Mouse (Mus musculus): ENCODE data around the gene Akain1. TPM values are rescaled to one million over a fixed set of nuclear protein-coding genes. Genes with fewer than 3 reads are reported as not detected.

The Akain1 gene
- total RNA-seq (2014; fragmentation: Nextera tagmentation) = not detected in 2 replicates
- not detected in 2 replicates for total RNA-seq (2017)

DNA sequence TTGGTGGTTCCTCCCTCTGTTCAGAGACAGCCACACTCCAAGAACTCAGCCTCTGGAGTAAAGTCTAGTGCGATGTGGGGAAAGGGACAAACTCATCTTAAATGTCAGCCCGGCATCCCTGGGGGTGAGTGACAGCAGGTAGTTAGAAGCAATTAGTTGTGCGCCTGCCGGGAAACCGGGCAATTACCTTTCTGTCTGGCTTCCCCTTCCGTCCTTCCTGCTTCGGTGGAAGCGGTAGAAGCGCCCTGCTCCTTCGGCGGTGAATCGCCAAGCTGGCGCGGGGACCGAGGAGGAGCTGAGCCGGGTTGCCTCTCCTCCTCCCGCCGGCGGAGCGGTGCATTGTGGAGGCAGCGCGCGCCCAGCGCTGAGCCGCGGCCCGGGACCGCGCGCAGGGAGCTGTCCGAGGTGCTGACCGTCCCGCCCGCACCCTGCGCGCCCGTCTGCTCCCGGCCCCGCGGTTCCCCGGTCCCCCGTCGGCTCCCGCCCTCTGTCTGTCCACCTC, at the start of gene Akain1:
TSS of gene Akain1 (plus strand) at position 337 of the 502 bp plus-strand sequence.
- ATAC-seq (replicated peaks; ENCODE audit: low FRiP score, low TSS enrichment, poor library complexity, severe bottlenecking) = peak; percentile 93

DNA sequence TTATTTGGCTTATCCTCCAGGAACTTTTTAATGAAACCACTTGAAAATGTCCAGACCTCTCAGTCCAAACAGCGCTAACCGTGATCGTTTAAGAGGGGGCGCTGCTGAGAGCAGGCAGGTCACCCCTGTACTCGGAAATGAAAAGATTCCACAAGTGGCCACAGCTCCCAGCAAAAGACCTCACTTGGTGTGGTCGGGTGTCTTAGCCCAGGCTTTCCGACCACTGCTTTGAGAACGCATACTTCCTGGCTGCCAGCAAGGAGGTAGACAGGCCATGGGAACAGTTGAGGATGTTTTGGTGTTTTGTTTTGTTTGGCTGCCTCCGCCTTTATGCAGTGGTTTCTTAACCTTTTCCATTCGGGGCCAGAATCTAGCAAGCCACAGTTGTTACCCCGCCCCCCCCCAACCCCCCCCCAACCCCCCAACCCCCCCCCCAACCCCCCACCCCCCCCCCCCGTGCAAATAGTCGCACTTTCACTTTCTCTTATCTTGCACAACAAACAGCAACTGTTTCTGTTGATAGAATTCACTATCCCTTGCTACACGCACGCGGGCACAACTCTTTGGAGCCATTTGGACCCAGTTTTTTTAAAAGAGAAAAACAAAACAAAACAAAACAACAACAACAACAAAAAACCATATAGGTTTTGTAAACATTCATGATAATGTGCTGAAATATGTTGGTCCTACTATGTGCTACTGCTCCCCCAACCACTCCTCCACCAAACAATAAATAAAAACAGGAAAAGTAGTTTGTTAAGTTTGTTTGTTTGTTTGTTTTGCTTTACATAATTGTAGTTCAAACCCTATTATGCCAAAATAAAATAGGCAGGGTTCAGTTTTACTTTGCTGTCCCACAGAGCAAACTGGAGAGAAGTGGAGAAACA, 42.7 kb upstream of the Akain1 start:
- ATAC-seq (replicated peaks; ENCODE audit: low FRiP score, low TSS enrichment, poor library complexity, severe bottlenecking) = peak; percentile 85

DNA sequence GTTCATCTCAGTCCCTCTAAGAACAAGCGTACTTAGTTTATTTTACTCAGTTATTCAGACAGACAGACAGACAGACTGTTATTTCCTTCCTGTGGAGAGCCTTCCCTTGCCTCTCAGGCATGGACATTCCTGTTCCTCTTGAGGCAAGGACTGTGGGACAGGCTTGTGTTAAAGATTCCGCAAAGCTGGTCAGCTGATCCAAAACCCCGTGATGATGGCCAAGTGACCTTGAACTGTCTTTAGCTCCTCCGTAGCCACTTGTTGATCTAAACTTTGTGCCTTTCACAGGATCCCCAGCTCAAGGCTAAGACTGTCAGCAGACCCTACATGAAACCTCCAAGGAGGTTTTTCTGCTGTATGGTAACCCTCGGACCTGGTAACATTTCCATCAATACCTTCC, 42.0 kb upstream of the Akain1 start:
- ATAC-seq (replicated peaks; ENCODE audit: low FRiP score, low TSS enrichment, poor library complexity, severe bottlenecking) = no peak

DNA sequence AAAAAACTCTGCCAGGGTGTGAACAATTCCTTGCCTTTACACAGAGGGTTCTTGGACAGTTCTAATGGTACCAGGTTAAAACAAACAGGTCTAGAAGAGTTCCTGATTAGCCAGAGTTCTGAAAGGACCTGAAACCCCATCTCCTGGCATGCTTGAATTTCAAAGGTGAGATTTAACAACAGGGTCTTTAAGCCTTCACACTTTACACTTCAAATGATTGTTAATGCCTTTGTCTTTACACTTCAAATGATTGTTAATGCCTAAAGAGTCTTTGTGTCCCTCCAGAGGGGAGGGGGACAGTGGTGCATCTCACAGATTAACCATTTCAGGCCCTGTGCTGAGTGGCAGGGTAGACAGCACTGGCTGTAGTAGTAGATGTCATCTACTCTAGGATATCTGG, 41.0 kb upstream of the Akain1 start:
- ATAC-seq (replicated peaks; ENCODE audit: low FRiP score, low TSS enrichment, poor library complexity, severe bottlenecking) = no peak

DNA sequence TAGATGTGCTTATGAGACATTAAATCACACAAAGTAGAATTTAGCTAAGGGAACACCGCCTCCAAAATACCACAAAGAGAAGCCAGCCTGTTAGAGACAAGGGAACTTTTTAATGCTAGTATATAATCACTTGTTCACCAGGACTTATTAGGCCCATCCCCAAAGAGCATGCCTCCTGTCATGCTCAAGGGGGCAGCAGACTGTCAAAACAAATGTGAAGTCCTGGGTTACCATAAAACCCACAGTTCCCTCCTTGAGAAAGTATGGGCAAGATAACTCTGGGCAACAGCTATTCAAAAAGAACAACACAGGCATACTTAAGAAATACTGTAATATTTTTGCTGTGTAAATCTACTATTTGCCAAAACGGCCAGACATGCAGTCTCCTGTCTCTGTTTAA, 38.0 kb upstream of the Akain1 start:
- peak; percentile 97 for ATAC-seq (replicated peaks; ENCODE audit: low FRiP score, low TSS enrichment, poor library complexity, severe bottlenecking)

DNA sequence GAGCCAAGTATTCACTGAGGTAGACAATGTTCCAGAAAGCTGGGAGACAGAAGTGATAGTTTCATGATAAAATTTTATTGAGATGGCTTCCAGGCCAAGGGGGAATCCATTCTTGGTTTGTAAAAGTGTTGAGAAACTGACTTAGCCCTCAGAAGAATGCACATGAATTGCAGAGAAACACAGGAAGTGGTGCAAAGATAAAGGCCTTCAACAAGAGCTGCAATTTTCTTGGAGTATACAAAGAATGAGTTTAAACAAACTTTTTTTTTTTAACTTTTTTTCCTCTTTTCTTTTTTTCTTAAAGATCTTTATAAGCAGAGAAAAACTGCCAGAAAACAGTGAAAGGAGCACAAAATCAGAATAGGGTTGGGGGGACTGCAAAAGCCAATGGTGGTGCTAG, 23.0 kb upstream of the Akain1 start:
- ATAC-seq (replicated peaks; ENCODE audit: low FRiP score, low TSS enrichment, poor library complexity, severe bottlenecking) = no peak

DNA sequence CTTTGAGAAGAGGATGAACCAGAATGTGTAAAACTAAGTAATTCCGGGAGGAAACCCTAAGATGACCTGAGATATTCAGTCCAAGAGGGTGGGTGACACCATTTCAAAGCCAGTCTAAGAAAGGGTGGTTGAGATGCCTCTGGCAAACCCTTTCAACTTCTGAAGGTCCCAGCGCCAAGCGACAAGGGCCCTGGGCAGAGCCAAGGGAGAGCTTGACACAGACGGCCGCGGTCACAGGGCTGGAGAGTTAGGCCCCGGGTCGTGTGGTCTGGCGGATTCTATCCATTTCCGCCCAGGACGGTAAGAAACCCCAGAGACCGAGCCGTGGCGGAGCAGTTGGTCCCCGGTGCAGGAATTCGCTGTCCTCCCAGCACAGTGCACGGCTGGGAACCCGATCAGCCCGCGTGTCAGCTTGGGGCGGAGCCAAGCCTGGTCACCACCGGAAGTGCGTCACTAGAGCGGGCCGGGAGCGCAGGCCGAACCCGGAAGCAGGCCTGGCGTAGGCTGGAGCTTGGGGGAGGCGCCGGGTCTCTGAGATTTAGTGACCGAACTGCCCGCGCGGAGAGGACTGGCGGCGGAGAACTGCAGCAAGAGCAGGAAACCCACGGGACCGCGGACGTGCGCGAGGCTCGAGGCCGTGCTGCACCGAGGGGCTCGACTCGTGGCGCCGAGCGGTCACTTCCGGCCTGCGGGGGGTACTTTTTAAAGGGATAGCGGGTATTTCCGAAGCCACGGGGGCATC, 22.0 kb upstream of the Akain1 start:
- ATAC-seq (replicated peaks; ENCODE audit: low FRiP score, low TSS enrichment, poor library complexity, severe bottlenecking) = peak; percentile 97

DNA sequence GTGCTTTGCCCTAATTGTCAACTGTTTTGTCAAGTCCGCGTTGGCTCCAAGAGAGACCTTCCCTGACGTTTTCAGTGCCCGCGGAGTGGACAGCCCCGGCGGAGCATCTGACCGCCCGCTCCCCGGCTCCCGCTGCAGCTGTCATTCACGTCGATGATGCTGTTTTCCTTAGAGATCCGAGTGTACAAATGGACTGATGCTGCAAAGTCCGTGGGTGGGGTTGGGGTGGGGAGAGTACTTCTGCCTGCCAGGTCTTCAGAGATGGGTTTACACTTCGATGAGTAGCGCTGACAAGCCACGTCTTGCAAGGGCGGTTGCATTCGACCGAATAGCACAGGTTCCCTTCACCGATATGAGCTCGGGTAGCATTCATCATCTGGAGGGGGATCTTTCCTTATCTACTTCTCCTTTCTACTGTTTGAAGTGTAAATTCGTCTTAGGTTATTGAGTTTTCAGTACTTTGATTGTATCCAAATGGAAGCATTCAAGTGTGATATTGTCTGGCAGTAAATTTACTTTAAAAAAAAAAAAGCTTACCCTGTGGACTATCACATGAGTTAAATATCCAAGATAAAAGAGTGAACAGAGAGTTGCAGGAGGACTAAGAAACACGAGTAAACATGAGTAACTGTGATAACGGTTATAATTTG, 21.3 kb upstream of the Akain1 start:
- 0 out of 2 replicates have a peak, but pooled peaks have one; percentile 24 for ATAC-seq (replicated peaks; ENCODE audit: low FRiP score, low TSS enrichment, poor library complexity, severe bottlenecking)

DNA sequence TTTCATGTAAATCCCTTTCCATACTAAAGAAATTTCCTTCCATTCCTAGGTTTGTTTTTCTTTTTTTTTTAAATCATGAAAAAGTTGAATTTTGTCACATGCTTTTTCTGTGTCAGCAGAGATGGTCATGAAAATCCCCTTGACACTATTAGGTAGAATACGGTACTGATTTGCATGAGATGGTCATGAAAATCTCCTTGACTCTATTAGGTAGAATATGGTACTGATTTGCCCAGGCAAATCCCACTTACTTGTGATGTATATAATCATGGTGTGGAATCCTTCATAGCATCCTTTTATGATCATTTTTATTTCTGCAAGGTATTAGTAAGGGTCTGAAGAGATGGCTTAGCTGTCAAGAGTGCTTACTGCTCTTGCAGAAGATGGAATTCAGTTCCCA, 17.5 kb upstream of the Akain1 start:
- no peak for ATAC-seq (replicated peaks; ENCODE audit: low FRiP score, low TSS enrichment, poor library complexity, severe bottlenecking)

DNA sequence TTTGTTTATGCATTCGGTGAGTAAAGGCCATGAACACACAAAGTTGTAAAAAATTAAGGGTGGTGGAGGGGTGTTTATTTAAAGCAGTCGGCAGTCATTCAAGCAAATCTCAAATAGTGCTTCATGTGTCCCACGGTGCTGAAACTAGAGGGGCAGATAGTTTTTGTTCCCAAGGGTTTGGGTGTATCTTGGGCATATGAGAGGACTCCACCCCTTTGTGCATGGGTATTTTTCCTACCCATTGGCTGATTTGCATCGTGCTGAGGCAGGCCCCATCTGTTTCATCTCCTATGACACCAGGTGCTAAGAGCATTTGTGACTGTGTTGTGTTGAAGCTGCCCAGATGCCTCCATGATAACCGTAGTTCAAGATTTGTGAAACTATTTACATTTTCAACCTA, 1.3 kb upstream of the Akain1 start:
- ATAC-seq (replicated peaks; ENCODE audit: low FRiP score, low TSS enrichment, poor library complexity, severe bottlenecking) = no peak

DNA sequence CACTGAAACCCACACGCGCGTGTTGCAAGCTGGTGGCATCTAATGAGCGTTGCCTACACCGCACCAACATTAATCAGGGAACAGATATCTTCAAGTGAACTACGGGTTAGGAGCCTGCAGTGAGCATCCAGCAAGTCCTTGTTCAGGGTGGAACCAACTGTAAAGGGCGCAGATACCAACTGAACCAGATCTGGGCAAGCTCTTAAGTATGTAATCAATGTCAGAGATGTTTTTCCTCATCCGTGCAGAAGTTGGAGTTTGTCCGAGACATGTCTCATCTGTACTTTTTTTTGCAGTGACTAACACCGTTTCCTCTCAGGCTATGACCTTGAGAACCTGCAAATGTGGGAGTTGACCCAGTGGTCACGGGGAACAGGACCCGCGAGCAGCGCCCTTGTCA, 640 bp upstream of the Akain1 start:
- no peak for ATAC-seq (replicated peaks; ENCODE audit: low FRiP score, low TSS enrichment, poor library complexity, severe bottlenecking)

DNA sequence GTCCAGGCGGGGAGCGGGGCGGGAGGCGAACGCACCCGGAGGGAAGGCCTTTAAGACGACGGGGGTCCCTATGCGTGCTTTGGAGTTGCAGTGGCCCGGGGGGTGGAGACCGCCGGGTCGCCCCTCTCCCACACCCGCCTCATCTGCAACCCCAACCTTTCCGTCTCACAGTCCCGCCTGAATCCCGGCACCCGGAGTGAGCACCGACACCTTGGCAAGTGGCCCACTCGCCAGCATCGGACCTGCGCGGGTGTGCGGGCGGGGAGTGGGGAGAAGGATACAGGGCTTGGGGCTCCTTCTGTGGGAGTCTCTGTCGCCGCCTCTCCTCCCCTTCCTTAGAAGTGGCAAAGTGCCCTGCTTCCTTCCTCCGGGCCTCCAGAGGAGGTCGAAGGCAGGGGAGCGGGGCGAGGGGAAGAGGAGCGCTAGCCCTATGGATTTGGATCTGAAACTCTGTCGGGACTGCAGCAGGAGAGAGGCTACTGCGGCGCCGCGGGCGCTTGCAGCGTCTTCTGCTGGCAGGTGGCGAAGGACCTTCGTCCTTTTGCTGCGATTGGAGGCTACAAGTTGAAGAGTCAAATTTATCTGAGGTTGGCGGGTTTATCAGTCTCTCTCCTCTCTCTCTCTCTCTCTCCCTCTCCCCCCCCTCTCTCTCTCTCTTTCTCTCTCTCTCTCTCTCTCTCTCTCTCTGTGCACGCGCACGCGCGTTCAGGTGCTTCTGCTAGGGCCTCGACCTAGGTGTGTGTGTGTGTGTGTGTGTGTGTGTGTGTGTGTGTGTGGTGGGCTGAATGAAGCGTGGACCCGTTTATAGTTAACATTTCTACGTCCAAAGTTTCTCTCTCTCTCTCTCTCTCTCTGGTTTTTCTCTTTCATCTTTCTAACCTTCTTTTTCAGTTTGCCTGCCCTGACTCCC, 700 bp downstream of the Akain1 start:
- peak; percentile 14; the same call in 1 of the 2 replicates for ATAC-seq (replicated peaks; ENCODE audit: low FRiP score, low TSS enrichment, poor library complexity, severe bottlenecking)

DNA sequence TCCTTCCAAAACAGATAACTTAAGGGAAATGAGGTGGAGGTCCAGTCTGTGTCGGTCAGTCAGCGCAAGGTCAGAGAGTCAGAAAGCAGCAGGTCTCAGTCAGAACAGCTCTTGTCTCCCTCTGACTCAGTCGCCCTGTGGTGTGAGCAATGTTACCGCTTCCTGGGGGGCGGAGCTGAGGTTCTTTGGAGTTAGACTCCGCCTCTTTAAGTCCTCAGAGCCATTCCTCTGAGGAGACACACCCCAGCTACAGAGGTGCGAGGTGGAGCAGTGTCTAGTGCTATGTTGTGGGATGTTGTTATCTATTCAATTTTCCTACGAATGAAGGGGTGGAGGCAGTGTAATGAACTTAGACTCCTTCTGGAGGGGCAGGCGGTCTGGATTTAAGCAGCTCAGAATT, 1.9 kb downstream of the Akain1 start:
- no peak for ATAC-seq (replicated peaks; ENCODE audit: low FRiP score, low TSS enrichment, poor library complexity, severe bottlenecking)

DNA sequence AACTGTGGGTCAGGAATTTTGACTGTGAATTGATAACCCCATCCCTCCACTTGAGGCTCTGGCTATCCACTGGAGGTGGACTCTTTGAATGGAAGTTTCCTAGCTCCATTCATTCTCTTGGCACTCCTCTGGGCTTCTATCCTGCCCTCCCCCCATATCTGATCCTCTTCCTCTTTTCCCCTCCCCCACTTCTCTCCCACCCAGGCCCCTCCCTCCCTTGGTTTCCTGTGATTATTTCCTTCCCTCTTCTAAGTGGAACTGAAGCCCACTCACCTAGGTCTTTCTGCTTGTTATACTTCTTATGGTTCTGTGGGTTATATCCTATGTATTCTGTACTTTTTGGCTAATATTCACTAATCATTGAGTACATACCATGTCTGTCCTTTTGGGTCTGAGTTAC, 9.6 kb downstream of the Akain1 start:
- no peak for ATAC-seq (replicated peaks; ENCODE audit: low FRiP score, low TSS enrichment, poor library complexity, severe bottlenecking)

DNA sequence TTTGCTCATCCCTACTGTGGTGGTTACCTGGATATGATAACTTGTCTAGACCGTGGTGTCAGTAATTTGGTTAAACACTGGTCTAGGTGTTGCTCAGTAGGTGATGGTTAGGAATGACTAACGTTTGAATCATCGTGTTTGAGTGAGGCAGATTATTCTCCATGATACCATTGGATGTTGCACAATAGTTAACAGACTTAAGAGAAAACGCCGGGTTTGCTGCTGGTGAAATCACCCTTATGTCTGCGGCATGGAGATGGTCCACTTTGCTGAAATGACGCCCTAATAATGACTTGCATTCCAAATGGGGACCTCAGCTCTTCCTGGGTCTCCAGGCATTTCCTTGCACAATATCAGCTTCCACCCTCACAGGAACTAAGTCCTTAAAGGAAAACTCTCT, 22.6 kb downstream of the Akain1 start:
- ATAC-seq (replicated peaks; ENCODE audit: low FRiP score, low TSS enrichment, poor library complexity, severe bottlenecking) = no peak

DNA sequence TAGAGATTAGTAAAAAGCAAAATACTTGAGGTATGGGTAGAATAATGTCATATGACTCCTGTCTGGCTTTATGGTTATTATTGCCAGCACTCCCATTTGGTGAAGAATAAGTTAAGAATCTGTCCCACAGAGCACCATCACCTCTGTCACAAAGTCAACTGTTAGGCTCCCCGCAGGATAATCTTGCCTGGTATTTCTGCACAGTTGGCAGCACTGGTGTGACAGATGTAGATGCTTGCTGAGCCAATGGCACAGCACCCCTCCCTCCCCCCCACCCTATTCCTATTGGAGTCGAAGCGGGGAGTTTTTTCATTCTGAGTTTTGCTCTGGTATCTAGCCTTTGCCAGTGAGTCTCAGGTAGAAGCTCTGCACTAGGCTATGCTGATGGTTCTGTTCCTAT, 23.9 kb downstream of the Akain1 start:
- no peak for ATAC-seq (replicated peaks; ENCODE audit: low FRiP score, low TSS enrichment, poor library complexity, severe bottlenecking)

DNA sequence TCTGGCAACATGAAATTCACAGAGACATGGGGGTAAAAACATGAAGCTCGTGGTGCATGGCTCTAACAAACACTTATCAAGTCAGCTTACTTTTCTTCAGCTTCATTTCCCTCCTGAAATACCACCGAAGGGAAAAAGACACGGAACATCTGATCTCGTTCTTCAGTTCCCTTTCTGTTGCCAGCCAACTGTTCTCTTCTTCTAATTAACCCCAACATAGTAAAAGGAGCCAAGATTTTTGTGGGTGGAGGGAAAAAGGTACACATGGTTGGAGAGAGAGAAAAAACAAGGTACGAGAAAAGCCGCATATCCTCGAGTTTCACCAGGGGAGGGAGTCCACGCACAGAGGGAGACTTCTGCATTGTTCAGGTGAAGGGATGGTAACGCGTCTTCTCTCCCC, 32.0 kb downstream of the Akain1 start:
- no peak for ATAC-seq (replicated peaks; ENCODE audit: low FRiP score, low TSS enrichment, poor library complexity, severe bottlenecking)

DNA sequence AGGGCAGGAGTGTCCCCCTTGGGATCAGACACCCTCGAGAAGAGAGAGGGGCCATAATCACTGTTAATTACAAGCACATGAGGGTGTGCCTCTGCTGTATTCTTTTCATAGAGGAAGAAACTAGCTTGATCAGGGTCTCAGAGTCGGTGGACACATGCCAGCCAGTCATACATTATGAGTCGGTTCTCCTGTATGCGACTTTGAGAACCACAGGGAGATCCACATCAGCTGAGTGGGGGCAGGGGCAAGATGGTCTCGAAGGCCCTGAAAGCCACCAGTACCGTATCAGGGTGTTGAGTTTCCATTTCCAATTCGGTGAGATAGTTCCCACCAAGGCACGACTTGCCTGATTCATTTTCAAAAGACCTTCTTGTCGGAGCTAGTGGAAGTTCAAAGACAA, 33.3 kb downstream of the Akain1 start:
- ATAC-seq (replicated peaks; ENCODE audit: low FRiP score, low TSS enrichment, poor library complexity, severe bottlenecking) = no peak

DNA sequence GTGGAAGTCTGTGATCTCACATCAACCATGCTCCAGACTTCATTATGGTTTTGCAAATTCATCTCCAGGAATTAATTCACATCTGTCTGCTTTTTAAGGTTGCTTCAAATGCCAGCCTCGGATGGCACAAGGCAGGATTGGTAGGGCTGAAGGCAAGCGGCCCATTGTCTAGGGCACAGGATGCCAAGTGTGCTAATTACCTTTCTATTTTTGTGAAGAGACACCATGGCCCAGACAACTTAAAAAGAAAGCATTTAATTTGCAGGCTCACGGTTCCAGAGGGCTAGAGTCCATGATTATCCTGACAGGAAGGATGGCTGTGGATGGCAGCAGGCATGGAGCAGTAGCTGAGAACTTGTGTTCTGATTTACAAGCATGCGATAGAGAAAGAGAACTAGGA, 35.0 kb downstream of the Akain1 start:
- no peak for ATAC-seq (replicated peaks; ENCODE audit: low FRiP score, low TSS enrichment, poor library complexity, severe bottlenecking)
